Mouse (Mus musculus): ENCODE measurements around the gene Tmem106a.
A peak's percentile ranks its signal among the peaks of the same experiment; 100 is the strongest.
"Not testable (repeated sequence)": the region's sequence is repeated elsewhere in the genome, so short reads cannot be mapped to it uniquely, and the experiment has no call there.

Gene Tmem106a

DNA sequence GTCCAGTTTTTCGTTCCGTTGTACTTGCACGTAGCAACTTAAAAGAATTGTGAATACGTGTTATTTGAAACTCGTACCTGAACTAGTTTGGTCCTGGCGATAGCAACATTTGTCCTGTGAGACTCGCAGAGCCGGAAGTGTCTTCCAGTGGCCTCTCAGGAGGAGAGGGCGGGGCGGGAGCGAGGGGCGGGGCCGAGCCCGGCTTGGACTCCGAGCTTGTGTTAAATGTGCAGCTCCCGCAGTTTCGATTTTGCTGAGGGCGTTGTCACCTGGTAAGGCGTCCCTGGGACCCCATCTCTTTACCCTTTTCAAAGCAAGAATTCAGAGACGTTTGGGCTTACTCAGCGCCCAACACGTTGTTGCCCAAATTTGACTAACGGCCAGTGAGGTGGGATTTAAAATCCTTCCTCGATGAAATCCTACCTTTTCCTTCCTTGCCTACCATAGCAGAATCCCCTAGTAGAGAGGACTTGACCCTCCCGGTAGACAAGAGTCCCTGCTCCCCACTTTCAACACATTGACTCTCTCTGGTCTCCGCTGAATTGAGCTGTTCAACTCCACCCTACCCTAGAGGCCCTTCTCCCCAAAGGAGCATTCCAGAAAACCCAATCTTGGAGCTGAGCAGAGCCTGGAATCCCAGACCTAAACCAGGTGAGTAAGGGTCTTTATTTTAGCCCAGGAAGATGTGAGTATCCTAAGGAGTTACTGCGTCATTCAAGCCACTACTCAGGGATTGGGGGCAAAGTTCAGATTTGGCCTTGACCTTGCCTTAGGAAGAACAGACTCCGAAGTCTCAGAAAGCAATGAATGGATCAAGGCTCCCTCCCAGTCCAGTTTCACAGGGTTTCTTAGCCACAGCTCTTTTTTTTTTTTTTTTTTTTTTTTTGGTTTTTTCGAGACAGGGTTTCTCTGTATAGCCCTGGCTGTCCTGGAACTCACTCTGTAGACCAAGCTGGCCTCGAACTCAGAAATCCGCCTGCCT is at the start of gene Tmem106a:
Gene Tmem106a, plus strand, starts transcription at position 189 of the 982 bp plus-strand sequence.
- DNase-seq (ENCODE audit: low spot score in 2 of 2): peak; percentile 32 to 39

DNA sequence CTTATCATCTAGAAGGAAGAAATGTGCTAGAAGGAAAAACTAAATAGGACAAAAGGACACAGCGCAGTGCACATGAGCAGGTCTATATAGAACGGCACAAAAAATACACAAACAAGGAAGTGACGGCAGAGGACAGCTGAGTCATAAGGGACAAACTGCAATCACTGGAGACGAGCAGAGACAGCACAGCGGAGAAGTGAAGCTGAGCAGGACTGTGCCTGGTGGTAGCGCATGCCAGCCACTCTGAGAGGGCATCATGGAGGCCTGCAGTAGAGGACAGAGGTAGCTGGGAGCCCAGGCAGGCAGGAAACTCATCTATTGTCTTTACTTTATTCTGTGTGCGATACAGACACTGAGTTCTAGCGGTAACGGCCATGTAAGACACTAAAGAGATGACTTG is 38.5 kb upstream of the Tmem106a start:
- DNase-seq (ENCODE audit: low spot score in 2 of 2): no peak

- DNase-seq (ENCODE audit: low spot score in 2 of 2): no peak
Observed at GRCm38 (mm10) chr11:101544132-101544531, 37.9 kb upstream of the Tmem106a start.

GRCm38 (mm10) chr11:101548526-101548925 is 33.5 kb upstream of the Tmem106a start:
- DNase-seq (ENCODE audit: low spot score in 2 of 2): no peak

DNA sequence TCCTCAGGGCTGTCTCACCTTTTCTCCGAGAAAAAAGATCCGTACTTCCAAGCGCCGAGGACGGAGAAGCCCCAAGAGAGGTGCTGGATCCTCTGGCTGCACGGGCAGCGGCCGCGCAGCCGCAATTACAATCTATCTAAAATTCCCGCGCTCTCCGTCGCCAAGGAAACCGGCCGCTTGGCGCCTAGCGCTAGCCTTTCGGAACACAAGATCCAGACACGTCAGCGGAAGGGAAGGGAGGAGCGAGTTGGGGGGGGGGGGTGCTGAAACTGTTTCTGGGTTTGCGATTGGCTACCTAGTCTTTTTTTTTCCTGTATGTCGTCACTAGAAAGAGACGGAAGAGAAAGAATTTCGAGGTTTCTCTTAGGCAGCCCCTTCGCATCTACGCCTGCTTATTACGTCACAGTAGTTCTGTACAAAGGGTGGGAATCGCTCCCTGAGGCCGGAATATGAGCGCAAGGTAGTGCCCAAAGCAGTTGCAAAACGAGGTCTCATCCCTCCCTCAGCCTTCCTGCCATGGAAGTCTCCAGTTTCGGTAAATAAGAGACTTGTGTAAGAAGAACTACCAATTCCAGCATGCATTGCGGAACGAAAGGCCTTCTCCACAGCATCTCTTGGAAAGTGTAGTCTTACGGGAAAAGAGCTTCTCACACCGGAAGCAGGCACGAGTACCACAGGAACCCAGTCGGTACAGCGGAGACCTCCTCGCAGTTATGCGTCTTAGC is 30.1 kb upstream of the Tmem106a start, which contains the start of the genes Brca1 and Nbr1:
Gene Brca1, minus strand, starts transcription at position 205 of the 725 bp plus-strand sequence.
Gene Nbr1, plus strand, starts transcription at position 399 of the 725 bp plus-strand sequence.
- DNase-seq (ENCODE audit: low spot score in 2 of 2): peak; percentile 92 to 94

DNA sequence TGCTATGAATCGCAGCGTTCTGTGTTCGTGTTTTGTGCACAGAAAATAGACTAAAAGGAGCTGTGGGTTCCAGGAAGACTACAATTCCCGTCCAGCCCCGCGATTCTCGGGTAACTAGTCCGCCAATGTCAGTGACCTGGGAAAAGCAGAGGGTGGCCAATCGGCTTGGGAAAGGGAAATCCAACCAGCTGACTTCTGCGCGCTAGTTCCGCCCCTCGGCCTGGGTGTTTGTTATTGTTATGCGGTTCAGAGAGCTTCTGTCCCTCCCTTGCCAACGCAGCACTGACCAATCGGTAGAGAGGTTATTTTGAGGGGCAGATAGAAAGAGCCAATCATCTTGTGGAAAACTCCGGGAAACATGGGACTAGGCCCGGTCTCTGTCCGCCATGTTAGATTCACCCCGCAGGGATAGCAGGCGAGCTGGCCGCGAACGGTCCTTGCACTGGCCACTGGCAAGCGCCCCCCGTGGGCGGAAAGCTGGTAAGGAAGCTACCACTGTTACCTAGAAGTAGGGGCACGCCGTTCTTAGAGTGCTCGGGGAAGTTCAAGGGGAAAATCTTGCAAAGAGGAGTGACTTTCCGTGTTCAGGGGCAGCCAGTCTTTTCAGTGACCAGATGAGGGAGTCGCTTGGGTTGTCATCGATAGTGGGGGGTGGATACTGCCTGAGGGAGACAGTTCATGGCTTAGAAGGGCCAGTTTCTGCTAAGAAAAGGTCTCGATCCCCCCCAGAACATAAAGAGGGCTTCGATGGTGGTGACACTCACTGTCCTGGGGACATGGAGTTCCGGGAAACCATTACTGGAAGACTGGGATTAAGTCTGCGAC is 29.4 kb upstream of the Tmem106a start:
- DNase-seq (ENCODE audit: low spot score in 2 of 2): peak; percentile 98 to 99

DNA sequence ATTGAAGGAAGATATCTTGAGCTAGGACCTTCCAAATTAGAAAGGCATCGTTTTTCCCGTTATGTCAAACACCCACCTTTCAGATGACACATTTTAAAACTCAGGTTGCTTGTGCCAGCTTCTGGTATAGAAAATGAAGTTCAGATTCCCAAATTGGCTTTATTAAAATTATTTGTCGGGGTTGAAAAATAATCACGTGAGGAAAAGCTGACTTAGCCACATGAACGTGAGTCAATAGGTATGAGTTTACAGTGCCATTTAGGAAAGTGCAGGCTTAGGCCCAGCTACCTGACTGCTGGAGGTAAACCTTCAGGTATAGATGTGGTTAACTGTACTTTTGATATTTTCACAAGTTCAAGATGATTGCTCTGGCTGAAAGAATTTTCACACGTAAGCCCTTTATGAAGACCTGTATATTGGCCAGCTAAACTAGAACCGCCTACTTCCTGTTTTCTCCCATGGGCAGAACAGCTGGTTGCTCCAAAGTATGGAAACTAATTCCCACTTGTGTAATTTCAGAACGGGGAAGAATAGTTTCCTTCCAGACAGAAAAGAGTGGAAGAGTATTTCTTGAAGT is 28.6 kb upstream of the Tmem106a start:
- DNase-seq (ENCODE audit: low spot score in 2 of 2): no peak

- no peak for DNase-seq (ENCODE audit: low spot score in 2 of 2)
Observed at GRCm38 (mm10) chr11:101556541-101556940, 25.5 kb upstream of the Tmem106a start.

- DNase-seq (ENCODE audit: low spot score in 2 of 2): no peak
Observed at GRCm38 (mm10) chr11:101556954-101557353, 25.1 kb upstream of the Tmem106a start.

GRCm38 (mm10) chr11:101562391-101562790 is 19.7 kb upstream of the Tmem106a start:
- peak; percentile 63 to 73 for DNase-seq (ENCODE audit: low spot score in 2 of 2)

DNA sequence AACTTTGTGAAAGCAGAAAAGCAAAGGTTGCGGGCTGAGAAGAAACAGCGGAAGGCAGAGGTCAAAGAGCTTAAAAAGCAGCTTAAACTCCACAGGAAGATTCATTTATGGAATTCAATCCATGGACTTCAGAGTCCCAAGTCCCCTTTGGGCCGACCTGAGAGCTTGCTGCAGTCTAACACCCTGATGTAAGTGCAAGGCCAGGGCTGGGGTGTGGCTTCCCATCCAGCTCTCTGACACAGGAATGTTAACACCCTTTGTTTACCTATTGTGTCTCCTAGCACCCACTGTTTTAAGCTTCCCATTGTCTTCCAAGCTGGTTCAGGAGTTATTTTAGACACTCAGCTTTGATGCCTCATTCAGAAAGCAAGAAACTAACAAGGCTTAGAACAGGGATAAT is 13.6 kb upstream of the Tmem106a start:
- DNase-seq (ENCODE audit: low spot score in 2 of 2): no peak

DNA sequence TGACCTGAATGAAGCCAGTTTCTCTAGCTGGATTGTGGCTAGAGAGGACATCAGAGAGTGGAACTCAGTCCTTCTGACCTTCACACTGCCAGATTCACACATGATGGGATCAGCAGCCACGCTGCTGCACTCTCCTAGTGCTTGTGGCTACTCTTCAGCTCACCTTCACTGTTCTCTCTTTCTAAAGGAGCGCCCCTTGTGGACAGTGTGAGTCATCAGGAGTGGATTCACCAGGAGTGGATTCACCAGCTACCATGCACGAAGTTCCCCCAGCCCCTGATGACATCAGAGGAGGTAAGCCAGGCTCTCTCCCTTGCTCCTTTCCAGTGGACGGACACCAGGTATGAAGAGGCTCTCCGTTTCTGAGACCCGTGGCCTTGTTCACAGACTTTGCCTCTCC is 5.9 kb upstream of the Tmem106a start:
- no peak for DNase-seq (ENCODE audit: low spot score in 2 of 2)

DNA sequence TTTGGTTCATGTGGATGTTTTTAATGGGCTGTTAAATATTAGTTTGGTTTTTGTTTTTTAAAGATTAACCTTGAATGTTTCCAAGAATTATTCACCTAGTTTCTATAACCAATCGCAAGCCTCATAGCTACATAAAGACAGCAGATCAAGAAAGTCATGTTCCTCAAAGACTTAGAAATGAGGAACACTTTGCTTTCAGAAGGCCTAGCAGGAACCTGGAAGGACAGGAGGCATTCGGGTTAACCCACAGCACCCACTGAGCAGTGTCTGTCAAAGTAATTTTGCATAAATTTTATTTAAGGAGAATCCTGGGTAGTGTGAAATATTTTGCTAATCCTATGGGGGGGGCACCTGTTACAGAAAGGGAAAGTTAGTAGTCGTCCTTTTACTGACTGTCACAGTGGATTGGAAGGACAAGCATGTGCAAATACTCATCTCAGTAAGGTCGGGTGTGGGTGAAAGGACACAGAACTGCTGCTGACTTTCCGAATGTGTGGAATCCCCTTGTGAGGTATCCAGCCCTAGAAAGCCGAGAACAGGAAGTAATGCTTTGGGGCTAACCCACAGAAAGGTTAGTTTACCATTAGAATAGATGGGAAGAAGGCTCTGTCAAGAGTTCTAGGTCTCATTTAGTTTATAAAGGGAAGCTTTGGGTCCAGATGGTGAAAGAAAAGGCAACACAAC is 819 bp upstream of the Tmem106a start:
- no peak for DNase-seq (ENCODE audit: low spot score in 2 of 2)

GRCm38 (mm10) chr11:101583205-101583604 is 1.2 kb downstream of the Tmem106a start:
- no peak for DNase-seq (ENCODE audit: low spot score in 2 of 2)

- not testable (repeated sequence) for DNase-seq (ENCODE audit: low spot score in 2 of 2)
Observed at GRCm38 (mm10) chr11:101585031-101585430, 3.0 kb downstream of the Tmem106a start.

- DNase-seq (ENCODE audit: low spot score in 2 of 2): no peak
Observed at GRCm38 (mm10) chr11:101585805-101586204, 3.8 kb downstream of the Tmem106a start.

DNA sequence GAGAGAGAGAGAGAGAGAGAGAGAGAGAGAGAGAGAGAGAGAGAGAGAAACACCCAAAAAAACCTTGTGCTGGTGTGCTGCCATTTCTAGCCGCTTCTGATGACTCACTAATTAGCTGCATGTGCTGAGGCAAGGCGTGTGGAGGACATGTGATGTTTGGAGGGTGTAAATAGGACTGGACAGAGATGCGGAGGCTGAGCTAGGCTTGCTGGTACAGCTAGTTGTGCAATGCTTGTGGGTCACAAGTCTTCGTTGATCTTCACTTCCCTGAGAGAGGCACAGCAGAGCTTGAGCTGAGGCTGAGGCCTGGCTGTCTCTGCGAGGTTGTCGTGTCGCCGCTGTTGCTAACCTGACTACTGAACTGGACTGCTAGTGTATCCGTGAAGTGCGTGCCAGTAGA is 5.6 kb downstream of the Tmem106a start:
- DNase-seq (ENCODE audit: low spot score in 2 of 2): no peak

GRCm38 (mm10) chr11:101588868-101589267 is 6.8 kb downstream of the Tmem106a start:
- no peak for DNase-seq (ENCODE audit: low spot score in 2 of 2)

- peak; percentile 45 to 64 for DNase-seq (ENCODE audit: low spot score in 2 of 2)
Observed at GRCm38 (mm10) chr11:101589444-101589843, 7.4 kb downstream of the Tmem106a start.

DNA sequence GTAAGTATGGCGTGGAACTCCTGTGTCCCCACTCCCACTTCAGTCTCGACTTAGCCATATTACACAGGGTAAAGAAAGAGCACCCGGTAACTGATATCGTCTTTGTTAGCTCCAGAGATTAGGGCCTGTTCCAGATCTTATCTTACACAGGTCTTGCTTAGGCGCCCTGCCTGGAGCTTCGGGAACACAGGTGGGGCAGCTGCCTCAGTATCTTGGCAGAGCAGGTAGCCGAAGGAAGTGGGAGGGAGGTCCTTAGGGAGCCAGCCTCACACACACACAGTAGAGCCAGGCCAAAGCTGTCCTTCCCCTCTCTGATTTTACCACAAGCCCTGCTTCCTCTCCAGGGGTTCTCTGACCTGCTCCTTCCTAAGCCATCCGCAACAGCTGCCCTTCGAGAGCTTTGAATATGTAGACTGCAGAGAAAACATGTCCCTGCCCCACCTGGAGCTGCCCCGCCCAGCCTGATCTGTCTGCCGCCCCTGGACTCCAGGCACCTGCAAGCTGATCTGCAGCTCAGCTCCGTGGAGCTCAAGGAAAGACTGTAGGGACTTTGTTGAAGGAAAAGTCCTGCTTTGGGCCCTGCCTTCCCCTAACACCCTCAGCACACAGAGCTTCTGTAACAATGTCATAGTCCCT is 8.1 kb downstream of the Tmem106a start:
- no peak for DNase-seq (ENCODE audit: low spot score in 2 of 2)
